13 mouse cellular contexts compared by ENCODE assay signal in genomic region chr15:99712666-99713559, GRCm38 (mm10). TPM values are rescaled to one million over a fixed set of nuclear protein-coding genes. Genes with fewer than 3 reads are reported as not detected.
DNase-seq lines count a peak whose midpoint lies in the region; ATAC-seq and TF ChIP-seq lines count a peak whose summit lies in the region.
"Had no signal": no experiment of that assay in that cellular context is flagged by ENCODE, and none has a peak within 500 bp of the region (broad histone marks: within the 10 kb centered on the region; RNA-seq: fewer than 3 reads in every experiment).

No protein-coding gene starts in this region.

- H3K4me1 ChIP-seq in heart, embryonic 12.5 days (replicated peaks), result peaks cover 53% of the 10 kb centered on the region
- H3K4me1 ChIP-seq in liver, postnatal 0 days (ENCODE audit: insufficient read depth), result peaks cover 41% of the 10 kb centered on the region
- peaks cover 11% of the 10 kb centered on the region for H3K4me1 ChIP-seq in cortical plate, adult 2 months (ENCODE audit: control insufficient read depth, insufficient read depth, low read length)
- no peaks in the 10 kb centered on the region for H3K4me1 ChIP-seq in intestine, postnatal 0 days (replicated peaks; ENCODE audit: control insufficient read depth, insufficient read depth, low read length)

- 71% methylated on average over 13 of the region's 13 CpGs for WGBS in heart, embryonic 12.5 days
- 74% methylated on average over 13 of the region's 13 CpGs for WGBS in liver, postnatal 0 days (ENCODE audit: insufficient replicate concordance)
- WGBS in intestine, postnatal 0 days, result 64% methylated on average over 13 of the region's 13 CpGs

- peak overlapping the region; percentile 10 for H3K9ac ChIP-seq in heart, embryonic 12.5 days
- H3K9ac ChIP-seq in liver, postnatal 0 days (replicated peaks), result 0 out of 2 replicates have a peak overlapping the region, but pooled peaks have one; percentile 5
- H3K9ac ChIP-seq in intestine, postnatal 0 days (ENCODE audit: low read depth, low read length), result no peak overlapping the region

- H3K9me3 ChIP-seq in heart, embryonic 12.5 days (replicated peaks), result no peaks in the 10 kb centered on the region
- H3K9me3 ChIP-seq in liver, postnatal 0 days (ENCODE audit: low read length), result no peaks in the 10 kb centered on the region
- H3K9me3 ChIP-seq in intestine, postnatal 0 days (ENCODE audit: control insufficient read depth), result no peaks in the 10 kb centered on the region
- H3K9me3 ChIP-seq: megakaryocyte, embryonic 14.5 days had no signal

- H3K4me3 ChIP-seq in heart, embryonic 12.5 days, result no peak overlapping the region
- no peak overlapping the region for H3K4me3 ChIP-seq in liver, postnatal 0 days (ENCODE audit: low read depth, low read length)
- no peak overlapping the region for H3K4me3 ChIP-seq in cortical plate, adult 2 months (ENCODE audit: insufficient read depth, low read length)
- no peak overlapping the region for H3K4me3 ChIP-seq in intestine, postnatal 0 days (ENCODE audit: low read depth, low read length)
- H3K4me3 ChIP-seq: erythroblast, embryonic 14.5 days; megakaryocyte, embryonic 14.5 days had no signal

- no peaks in the 10 kb centered on the region for H3K27me3 ChIP-seq in heart, embryonic 12.5 days (replicated peaks)
- no peaks in the 10 kb centered on the region for H3K27me3 ChIP-seq in liver, postnatal 0 days (ENCODE audit: insufficient read depth, low read length)
- no peaks in the 10 kb centered on the region for H3K27me3 ChIP-seq in intestine, postnatal 0 days (replicated peaks; ENCODE audit: control insufficient read depth, insufficient read depth, low read length)

- TF ChIP-seq CTCF in liver, postnatal 0 days (IDR thresholded peaks at IDR 0.05; ENCODE audit: low read depth), result no peak
- TF ChIP-seq CTCF in cortical plate, adult 2 months (IDR thresholded peaks at IDR 0.05; ENCODE audit: extremely low read depth, insufficient read depth, low read length), result no peak
- TF ChIP-seq CTCF in intestine, postnatal 0 days (IDR thresholded peaks at IDR 0.05; ENCODE audit: low read depth), result 0 out of 2 replicates have a peak, but pooled peaks have one; percentile 1

- H3K36me3 ChIP-seq in heart, embryonic 12.5 days, result peaks cover 71% of the 10 kb centered on the region
- H3K36me3 ChIP-seq in liver, postnatal 0 days (replicated peaks; ENCODE audit: insufficient read depth, low read length), result peaks cover 32% of the 10 kb centered on the region
- peaks cover 60% of the 10 kb centered on the region for H3K36me3 ChIP-seq in intestine, postnatal 0 days (ENCODE audit: control insufficient read depth, insufficient read depth)

- H3K27ac ChIP-seq in heart, embryonic 12.5 days (ENCODE audit: poor library complexity, severe bottlenecking), result peak overlapping the region; percentile 85
- no peak overlapping the region for H3K27ac ChIP-seq in liver, postnatal 0 days (ENCODE audit: low read depth)
- peak overlapping the region; percentile 24; the same call in 1 of the 2 replicates for H3K27ac ChIP-seq in cortical plate, adult 2 months (ENCODE audit: insufficient read depth, low read length)
- H3K27ac ChIP-seq in intestine, postnatal 0 days (ENCODE audit: low read depth, low read length), result peak overlapping the region; percentile 54

- ATAC-seq in heart, embryonic 12.5 days (ENCODE audit: insufficient number of reproducible peaks, low FRiP score), result no peak
- no peak for ATAC-seq in liver, postnatal 0 days
- no peak for ATAC-seq in intestine, postnatal 0 days
- ATAC-seq in CD4-positive, CD25-positive, alpha-beta regulatory T cell, adult 4 months, result no peak

- H3K4me2 ChIP-seq in heart, embryonic 12.5 days, result no peak overlapping the region
- H3K4me2 ChIP-seq in liver, postnatal 0 days (ENCODE audit: low read depth, low read length), result no peak overlapping the region
- H3K4me2 ChIP-seq in intestine, postnatal 0 days (replicated peaks; ENCODE audit: low read depth), result no peak overlapping the region

- DNase-seq in heart, postnatal 4 days, result no peak
- no peak for DNase-seq in liver, postnatal 0 days
- DNase-seq in liver, result no peak
- DNase-seq: gastrocnemius, postnatal 10 days; kidney, adult 8-10 months; thymus, postnatal 25 days had no signal

- no peak for TF ChIP-seq EP300 in liver, postnatal 0 days (IDR thresholded peaks at IDR 0.05; ENCODE audit: low read depth)

- TF ChIP-seq POLR2A in cortical plate, adult 2 months (IDR thresholded peaks at IDR 0.05; ENCODE audit: extremely low read depth, insufficient read depth, low read length), result no peak

RNA-seq across cellular contexts. Expression of gene Gpd1, which starts 4.4 kb away (rescaled TPM):
- 0.77 and 1.1 TPM in 2 replicates for polyA plus RNA-seq in heart, embryonic 12.5 days (2016; fragmentation: Nextera tagmentation; extraction: Ambion mirVana)
- total RNA-seq in heart, postnatal 4 days (2021), result 10 to 100 TPM; 24.5 to 26.4 TPM
- 147 and 150 TPM in 2 replicates for polyA plus RNA-seq in liver, postnatal 0 days (2015; fragmentation: Nextera tagmentation; extraction: Ambion mirVana)
- 55.3 and 60.4 TPM in 2 replicates for polyA plus RNA-seq in cortical plate, adult 2 months (2012; rRNA removed)
- polyA plus RNA-seq in intestine, postnatal 0 days (2015; fragmentation: Nextera tagmentation; extraction: Ambion mirVana), result 124 and 136 TPM in 2 replicates
- under 1 TPM in 1 of 2 experiments, not detected in 1; 0.41 TPM for polyA plus RNA-seq in CD4-positive, CD25-positive, alpha-beta regulatory T cell, adult 4 months (2017; shearing (Covaris generic))

RNA-seq across cellular contexts. Expression of gene Gm17349, which starts 7.6 kb away (rescaled TPM):
- polyA plus RNA-seq in heart, embryonic 12.5 days (2016; fragmentation: Nextera tagmentation; extraction: Ambion mirVana), result not detected in 2 replicates
- total RNA-seq in heart, postnatal 4 days (2021), result 1 to 10 TPM; 3.7 to 4.8 TPM
- 1.3 and 2.9 TPM in 2 replicates for polyA plus RNA-seq in liver, postnatal 0 days (2015; fragmentation: Nextera tagmentation; extraction: Ambion mirVana)
- polyA plus RNA-seq in cortical plate, adult 2 months (2012; rRNA removed), result 1.3 and 1.8 TPM in 2 replicates
- polyA plus RNA-seq in intestine, postnatal 0 days (2015; fragmentation: Nextera tagmentation; extraction: Ambion mirVana), result 1.2 and 3.0 TPM in 2 replicates
- polyA plus RNA-seq in CD4-positive, CD25-positive, alpha-beta regulatory T cell, adult 4 months (2017; shearing (Covaris generic)), result not detected
- polyA plus RNA-seq: liver, embryonic 16.5 days had no signal

RNA-seq across cellular contexts. Expression of gene Smarcd1, which starts 11.0 kb away (rescaled TPM):
- 25.5 and 29.3 TPM in 2 replicates for polyA plus RNA-seq in heart, embryonic 12.5 days (2016; fragmentation: Nextera tagmentation; extraction: Ambion mirVana)
- 10 to 100 TPM; 46.5 to 47.7 TPM for total RNA-seq in heart, postnatal 4 days (2021)
- 4.7 and 5.3 TPM in 2 replicates for polyA plus RNA-seq in liver, postnatal 0 days (2015; fragmentation: Nextera tagmentation; extraction: Ambion mirVana)
- polyA plus RNA-seq in cortical plate, adult 2 months (2012; rRNA removed), result 150 and 157 TPM in 2 replicates
- 13.2 and 13.3 TPM in 2 replicates for polyA plus RNA-seq in intestine, postnatal 0 days (2015; fragmentation: Nextera tagmentation; extraction: Ambion mirVana)
- polyA plus RNA-seq in CD4-positive, CD25-positive, alpha-beta regulatory T cell, adult 4 months (2017; shearing (Covaris generic)), result 10 to 100 TPM; 10.0 to 14.8 TPM

RNA-seq across cellular contexts. Expression of gene Cox14, which starts 12.5 kb away (rescaled TPM):
- 168 and 170 TPM in 2 replicates for polyA plus RNA-seq in heart, embryonic 12.5 days (2016; fragmentation: Nextera tagmentation; extraction: Ambion mirVana)
- 100 to 1,000 TPM; 150 to 159 TPM for total RNA-seq in heart, postnatal 4 days (2021)
- 111 and 117 TPM in 2 replicates for polyA plus RNA-seq in liver, postnatal 0 days (2015; fragmentation: Nextera tagmentation; extraction: Ambion mirVana)
- polyA plus RNA-seq in cortical plate, adult 2 months (2012; rRNA removed), result 226 and 237 TPM in 2 replicates
- 298 and 301 TPM in 2 replicates for polyA plus RNA-seq in intestine, postnatal 0 days (2015; fragmentation: Nextera tagmentation; extraction: Ambion mirVana)
- 100 to 1,000 TPM; 139 to 168 TPM for polyA plus RNA-seq in CD4-positive, CD25-positive, alpha-beta regulatory T cell, adult 4 months (2017; shearing (Covaris generic))

RNA-seq across cellular contexts. Expression of gene Asic1, which starts 42.7 kb away (rescaled TPM):
- polyA plus RNA-seq in heart, embryonic 12.5 days (2016; fragmentation: Nextera tagmentation; extraction: Ambion mirVana), result 2.6 and 3.2 TPM in 2 replicates
- total RNA-seq in heart, postnatal 4 days (2021), result 1 to 10 TPM in 1 of 2 experiments, under 1 TPM in 1; 0.77 to 1.0 TPM
- 0.38 and 0.54 TPM in 2 replicates for polyA plus RNA-seq in liver, postnatal 0 days (2015; fragmentation: Nextera tagmentation; extraction: Ambion mirVana)
- polyA plus RNA-seq in cortical plate, adult 2 months (2012; rRNA removed), result 54.1 and 59.0 TPM in 2 replicates
- 1.4 and 2.1 TPM in 2 replicates for polyA plus RNA-seq in intestine, postnatal 0 days (2015; fragmentation: Nextera tagmentation; extraction: Ambion mirVana)
- under 1 TPM in 1 of 2 experiments, not detected in 1; 0.52 TPM for polyA plus RNA-seq in CD4-positive, CD25-positive, alpha-beta regulatory T cell, adult 4 months (2017; shearing (Covaris generic))
- polyA plus RNA-seq: erythroblast, embryonic 14.5 days had no signal

Comparison
In these comparisons a context has a peak if more than half of its experiments do, and no peak if none do; other contexts are left out.
1. RNA of gene Gpd1, which starts 4.4 kb away (polyA plus RNA-seq): 147 to 150 TPM in liver, postnatal 0 days, 124 to 136 TPM in intestine, postnatal 0 days and 55.3 to 60.4 TPM in cortical plate, adult 2 months; 0.77 to 1.1 TPM in heart, embryonic 12.5 days and 0.41 TPM in CD4-positive, CD25-positive, alpha-beta regulatory T cell, adult 4 months; every median in the first group is over 10 times any median in the second.